Mouse (Mus musculus): ENCODE results near the gene Cd164.

DNA sequence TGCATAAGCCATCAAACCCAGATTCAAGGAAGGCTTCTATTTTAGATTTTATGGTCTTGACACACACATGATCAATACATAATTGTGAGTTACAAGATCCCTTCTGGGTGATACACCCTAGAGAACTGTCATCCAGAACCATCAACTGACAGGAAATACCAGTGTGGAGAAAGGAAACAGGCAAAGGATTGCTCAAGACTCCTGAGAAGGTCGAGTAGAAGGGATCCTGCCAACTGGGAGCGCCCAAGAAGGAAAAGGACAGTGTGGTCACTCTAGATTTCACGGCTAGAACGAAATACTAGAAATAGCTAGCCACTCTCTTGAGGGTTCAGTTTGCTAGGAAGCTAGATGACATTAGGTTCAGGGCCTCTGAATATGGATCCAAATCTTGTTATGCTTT, 24.2 kb downstream of the Cd164 start:
- no peak for TF ChIP-seq CTCF (IDR thresholded peaks at IDR 0.05; ENCODE audit: low read depth)
- TF ChIP-seq EP300 (IDR thresholded peaks at IDR 0.05; ENCODE audit: low read depth): no peak

All from heart, postnatal 0 days (tissue).